Mouse (Mus musculus): Measurements from ENCODE around the gene Ccser2. TPM values are rescaled to one million over a fixed set of nuclear protein-coding genes. Genes with fewer than 3 reads are reported as not detected.

The Ccser2 gene
- polyA plus RNA-seq, 2 experiments: 19.2 to 44.3 TPM

DNA sequence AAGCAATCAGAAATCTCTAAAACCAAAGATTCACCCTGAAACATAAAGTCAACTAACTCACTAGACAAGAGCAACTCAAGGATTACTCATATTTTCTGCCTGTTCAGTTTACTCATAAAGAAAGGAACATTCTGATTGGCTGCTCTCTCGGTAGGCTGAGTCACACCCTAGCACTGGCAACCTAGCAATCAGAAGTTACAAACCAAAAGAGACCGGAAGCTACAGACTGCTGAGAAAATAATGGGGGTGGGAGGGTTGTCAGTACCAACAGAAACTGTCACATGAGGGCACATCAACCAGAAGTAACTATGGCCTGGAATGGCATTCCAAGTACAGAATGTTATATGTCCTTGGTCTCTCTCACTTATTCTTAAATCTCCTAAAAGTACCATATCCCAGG is 6.1 kb downstream of the Ccser2 start:
- no peaks in the 10 kb centered on the region for H3K9me3 ChIP-seq (ENCODE audit: control insufficient read depth, low read length)
- TF ChIP-seq POLR2A (IDR thresholded peaks at IDR 0.05; ENCODE audit: borderline replicate concordance, extremely low read depth, insufficient read depth, insufficient read length): no peak
- H3K9ac ChIP-seq (ENCODE audit: low read depth, low read length, severe bottlenecking): no peak overlapping the region
- DNase-seq (ENCODE audit: low spot score): no peak
- no peaks in the 10 kb centered on the region for H3K36me3 ChIP-seq (ENCODE audit: control insufficient read depth, insufficient read depth, low read length)
- WGBS: 94% methylated on average over 2 of the region's 2 CpGs
- ATAC-seq (ENCODE audit: low FRiP score, low read depth): no peak
- no peak overlapping the region for H3K27ac ChIP-seq (replicated peaks; ENCODE audit: low read depth, low read length)
- no peaks in the 10 kb centered on the region for H3K27me3 ChIP-seq (ENCODE audit: control insufficient read depth, insufficient read depth, low read length)
- no peak overlapping the region for H3K4me3 ChIP-seq (replicated peaks; ENCODE audit: low read length)
- peaks cover under 1% of the 10 kb centered on the region; the same call in 1 of the 2 replicates for H3K4me1 ChIP-seq (ENCODE audit: control insufficient read depth, insufficient read depth, low read length)
- H3K4me2 ChIP-seq (replicated peaks; ENCODE audit: low read depth, low read length, severe bottlenecking): no peak overlapping the region

DNA sequence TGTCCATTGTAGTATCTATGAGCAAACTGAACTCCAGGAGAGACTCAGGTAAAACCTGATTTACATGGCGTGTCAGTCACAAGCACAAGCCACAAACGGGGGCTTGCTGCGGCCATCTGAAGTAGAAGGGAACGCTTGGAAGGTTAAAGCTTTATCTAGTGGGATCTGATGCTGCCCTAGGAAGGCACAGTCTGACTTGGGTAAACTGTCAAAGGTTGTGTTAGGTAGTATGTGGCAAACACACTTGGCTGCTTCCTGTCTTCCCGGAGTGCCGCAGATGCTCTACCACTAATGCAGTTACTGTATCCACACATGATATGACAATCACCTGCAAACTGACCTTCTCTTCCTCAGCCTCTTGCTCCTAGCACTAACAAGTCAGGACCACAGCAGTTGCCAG is 10.9 kb downstream of the Ccser2 start:
- DNase-seq (ENCODE audit: low spot score): no peak
- Histone ChIP-seq H3K4me3 (replicated peaks; ENCODE audit: low read length) (no peak overlapping the region), H3K4me1 (ENCODE audit: control insufficient read depth, insufficient read depth, low read length) (no peaks in the 10 kb centered on the region), H3K4me2 (replicated peaks; ENCODE audit: low read depth, low read length, severe bottlenecking) (no peak overlapping the region), H3K36me3 (ENCODE audit: control insufficient read depth, insufficient read depth, low read length) (no peaks in the 10 kb centered on the region), H3K9ac (ENCODE audit: low read depth, low read length, severe bottlenecking) (no peak overlapping the region), H3K27me3 (ENCODE audit: control insufficient read depth, insufficient read depth, low read length) (no peaks in the 10 kb centered on the region), H3K9me3 (ENCODE audit: control insufficient read depth, low read length) (no peaks in the 10 kb centered on the region), H3K27ac (replicated peaks; ENCODE audit: low read depth, low read length) (no peak overlapping the region)
- 85% methylated on average over 6 of the region's 6 CpGs for WGBS
- ATAC-seq (ENCODE audit: low FRiP score, low read depth): no peak
- no peak for TF ChIP-seq POLR2A (IDR thresholded peaks at IDR 0.05; ENCODE audit: borderline replicate concordance, extremely low read depth, insufficient read depth, insufficient read length)

DNA sequence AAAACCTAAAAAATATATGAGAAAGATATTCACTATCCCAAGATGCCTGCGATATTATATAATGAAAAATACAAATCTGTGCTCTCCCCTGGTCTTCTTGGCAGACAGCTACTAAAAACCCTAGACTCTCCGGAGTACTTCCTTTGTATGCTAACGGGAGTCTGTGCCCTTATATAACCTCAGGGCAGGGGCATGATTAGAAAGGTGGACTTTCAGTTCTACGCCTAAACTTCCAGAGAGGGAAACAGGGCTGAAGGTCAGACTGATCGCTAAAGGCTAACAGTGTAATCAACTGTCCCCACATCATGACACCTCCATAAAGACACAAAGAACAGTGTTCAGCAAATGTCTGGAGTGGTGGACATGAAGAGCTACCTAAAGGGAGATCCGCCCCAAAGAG is 11.3 kb downstream of the Ccser2 start:
- Histone ChIP-seq H3K9me3 (ENCODE audit: control insufficient read depth, low read length) (no peaks in the 10 kb centered on the region), H3K4me1 (ENCODE audit: control insufficient read depth, insufficient read depth, low read length) (no peaks in the 10 kb centered on the region)
- TF ChIP-seq POLR2A (IDR thresholded peaks at IDR 0.05; ENCODE audit: borderline replicate concordance, extremely low read depth, insufficient read depth, insufficient read length): no peak

DNA sequence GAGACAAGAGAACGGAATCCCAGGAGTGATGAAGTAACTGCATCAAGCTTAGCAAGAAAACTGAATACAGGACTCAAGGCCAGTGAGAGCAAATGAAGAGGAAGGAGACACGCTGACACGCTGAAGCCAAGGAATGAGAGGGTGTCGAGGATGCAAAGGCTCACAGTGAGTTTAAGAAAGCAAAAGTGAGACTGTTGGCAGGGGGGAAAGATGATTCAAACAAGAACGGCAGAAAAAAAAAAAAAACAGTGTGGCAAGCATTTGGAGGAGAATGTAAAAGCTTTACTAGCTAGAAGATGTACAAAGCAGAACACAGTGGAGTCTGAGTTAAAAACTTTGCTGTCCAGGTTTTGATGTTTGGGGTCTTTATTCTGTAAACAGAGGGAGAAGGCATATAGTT is 11.9 kb downstream of the Ccser2 start:
- WGBS: 66% methylated on average over 5 of the region's 5 CpGs
- Histone ChIP-seq H3K36me3 (ENCODE audit: control insufficient read depth, insufficient read depth, low read length) (no peaks in the 10 kb centered on the region), H3K27me3 (ENCODE audit: control insufficient read depth, insufficient read depth, low read length) (no peaks in the 10 kb centered on the region), H3K9me3 (ENCODE audit: control insufficient read depth, low read length) (no peaks in the 10 kb centered on the region), H3K4me3 (replicated peaks; ENCODE audit: low read length) (no peak overlapping the region), H3K4me2 (replicated peaks; ENCODE audit: low read depth, low read length, severe bottlenecking) (no peak overlapping the region), H3K9ac (ENCODE audit: low read depth, low read length, severe bottlenecking) (no peak overlapping the region), H3K27ac (replicated peaks; ENCODE audit: low read depth, low read length) (no peak overlapping the region), H3K4me1 (ENCODE audit: control insufficient read depth, insufficient read depth, low read length) (no peaks in the 10 kb centered on the region)
- no peak for TF ChIP-seq POLR2A (IDR thresholded peaks at IDR 0.05; ENCODE audit: borderline replicate concordance, extremely low read depth, insufficient read depth, insufficient read length)
- no peak for ATAC-seq (ENCODE audit: low FRiP score, low read depth)
- DNase-seq (ENCODE audit: low spot score): no peak

More for the DNA sequence above, 11.3 kb downstream of the Ccser2 start:
- Histone ChIP-seq H3K27me3 (ENCODE audit: control insufficient read depth, insufficient read depth, low read length) (no peaks in the 10 kb centered on the region), H3K9ac (ENCODE audit: low read depth, low read length, severe bottlenecking) (no peak overlapping the region), H3K4me3 (replicated peaks; ENCODE audit: low read length) (no peak overlapping the region), H3K36me3 (ENCODE audit: control insufficient read depth, insufficient read depth, low read length) (no peaks in the 10 kb centered on the region), H3K27ac (replicated peaks; ENCODE audit: low read depth, low read length) (no peak overlapping the region), H3K4me2 (replicated peaks; ENCODE audit: low read depth, low read length, severe bottlenecking) (no peak overlapping the region)
- DNase-seq (ENCODE audit: low spot score): no peak
- WGBS: 74% methylated on average over 6 of the region's 6 CpGs
- ATAC-seq (ENCODE audit: low FRiP score, low read depth): no peak

DNA sequence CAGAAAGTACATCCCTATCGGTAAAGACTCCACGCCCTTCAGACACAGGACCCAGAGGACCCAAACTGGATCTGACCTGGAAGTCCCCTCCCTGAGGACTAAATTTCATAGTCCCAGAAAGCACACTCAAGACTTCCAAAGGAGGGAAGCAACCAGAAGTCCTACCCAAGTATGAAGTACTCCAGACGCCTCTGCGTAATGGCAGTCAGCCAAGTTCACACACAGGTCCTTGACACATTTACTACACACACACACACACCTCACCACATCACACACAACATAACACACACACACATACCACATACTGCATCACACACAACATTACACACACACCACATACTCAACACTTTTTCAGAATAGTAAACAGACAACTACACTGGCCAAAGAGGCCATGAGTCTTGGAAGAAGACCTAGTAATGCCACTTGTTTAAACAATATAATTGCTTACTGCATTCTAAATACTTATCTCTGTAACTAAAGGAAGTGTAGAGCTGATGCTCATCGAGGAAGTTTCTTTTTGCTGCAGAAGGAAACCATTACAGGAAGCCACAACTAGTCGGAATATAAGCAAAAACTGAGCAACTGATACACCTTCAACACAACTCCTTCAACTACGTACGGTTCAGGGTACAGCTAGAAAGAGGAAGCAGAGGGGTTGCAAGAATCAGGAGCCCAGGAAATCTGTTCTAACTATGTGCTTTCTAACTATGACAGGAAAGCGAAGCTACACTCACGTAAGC is 15.7 kb downstream of the Ccser2 start:
- TF ChIP-seq POLR2A (IDR thresholded peaks at IDR 0.05; ENCODE audit: borderline replicate concordance, extremely low read depth, insufficient read depth, insufficient read length): no peak
- 85% methylated on average over 10 of the region's 10 CpGs for WGBS
- H3K27ac ChIP-seq (replicated peaks; ENCODE audit: low read depth, low read length): no peak overlapping the region

More for the DNA sequence above, 15.7 kb downstream of the Ccser2 start:
- H3K9me3 ChIP-seq (ENCODE audit: control insufficient read depth, low read length): no peaks in the 10 kb centered on the region
- no peaks in the 10 kb centered on the region for H3K36me3 ChIP-seq (ENCODE audit: control insufficient read depth, insufficient read depth, low read length)
- no peak overlapping the region for H3K4me3 ChIP-seq (replicated peaks; ENCODE audit: low read length)
- H3K9ac ChIP-seq (ENCODE audit: low read depth, low read length, severe bottlenecking): no peak overlapping the region
- H3K4me2 ChIP-seq (replicated peaks; ENCODE audit: low read depth, low read length, severe bottlenecking): no peak overlapping the region
- no peaks in the 10 kb centered on the region for H3K4me1 ChIP-seq (ENCODE audit: control insufficient read depth, insufficient read depth, low read length)
- ATAC-seq (ENCODE audit: low FRiP score, low read depth) (no peak), DNase-seq (ENCODE audit: low spot score) (no peak)
- H3K27me3 ChIP-seq (ENCODE audit: control insufficient read depth, insufficient read depth, low read length): no peaks in the 10 kb centered on the region

Data from limb, embryonic 14.5 days (tissue).